Mouse (Mus musculus): ENCODE results near the gene Arl16.
"Not testable (repeated sequence)": the region's sequence is repeated elsewhere in the genome, so short reads cannot be mapped to it uniquely, and the experiment has no call there.

Arl16 gene

DNA sequence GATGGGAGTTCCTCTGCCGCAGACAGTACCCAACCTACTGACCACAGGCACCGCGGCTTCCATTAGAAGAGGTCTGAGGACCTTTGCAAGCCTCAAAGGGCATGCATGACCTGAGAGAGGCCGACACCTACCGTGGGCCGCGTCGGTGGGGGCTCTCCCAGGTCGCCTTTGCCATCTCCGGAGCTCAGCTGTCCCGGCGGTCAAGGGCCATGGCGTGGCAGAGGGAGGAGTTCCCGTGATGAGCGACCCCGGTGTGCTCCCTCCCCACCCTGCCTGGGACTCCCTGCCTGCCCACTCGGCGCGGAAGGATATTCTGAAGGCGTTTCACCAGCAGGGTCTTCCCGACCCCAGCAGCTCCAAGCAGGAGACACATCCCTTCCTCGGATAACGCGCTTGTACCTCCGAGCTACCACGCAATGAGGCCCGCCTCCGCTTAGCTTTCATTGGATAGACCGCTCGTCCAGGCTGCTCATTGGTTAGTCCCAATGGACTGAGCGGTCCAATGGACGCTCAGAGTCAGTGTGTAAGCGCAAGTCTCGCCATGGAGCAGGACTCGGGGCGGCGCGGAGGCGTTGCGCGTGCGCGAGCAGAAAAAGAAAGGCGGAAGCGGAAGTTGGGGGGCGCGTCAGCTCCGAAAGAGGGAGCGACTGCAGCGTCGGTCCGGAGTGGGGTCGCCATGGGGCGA is at the start of gene Arl16:
Arl16 (minus strand) TSS at position 557 of the 685 bp plus-strand sequence.
- DNase-seq (ENCODE audit: low read depth) = peak; percentile 98

DNA sequence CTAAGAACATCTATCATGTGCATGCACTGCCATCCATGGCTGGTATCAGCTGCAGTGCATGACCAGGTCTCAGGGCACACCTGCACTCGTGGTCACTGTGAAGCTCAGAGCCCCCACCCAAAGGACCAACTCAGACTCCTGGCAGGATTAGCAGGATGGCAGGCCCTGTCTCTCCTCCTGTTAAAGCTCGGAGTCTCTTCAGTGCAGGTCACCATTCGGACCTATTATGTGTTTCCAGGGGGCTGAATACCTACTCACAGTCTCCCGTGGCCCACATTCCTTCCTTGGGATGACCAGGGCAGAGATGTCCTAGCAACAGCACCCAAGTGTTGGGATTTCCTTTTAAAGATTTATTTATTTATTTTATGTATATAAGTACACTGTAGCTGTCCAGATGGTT is 49.7 kb upstream of the Arl16 start:
- DNase-seq (ENCODE audit: low read depth) = no peak

DNA sequence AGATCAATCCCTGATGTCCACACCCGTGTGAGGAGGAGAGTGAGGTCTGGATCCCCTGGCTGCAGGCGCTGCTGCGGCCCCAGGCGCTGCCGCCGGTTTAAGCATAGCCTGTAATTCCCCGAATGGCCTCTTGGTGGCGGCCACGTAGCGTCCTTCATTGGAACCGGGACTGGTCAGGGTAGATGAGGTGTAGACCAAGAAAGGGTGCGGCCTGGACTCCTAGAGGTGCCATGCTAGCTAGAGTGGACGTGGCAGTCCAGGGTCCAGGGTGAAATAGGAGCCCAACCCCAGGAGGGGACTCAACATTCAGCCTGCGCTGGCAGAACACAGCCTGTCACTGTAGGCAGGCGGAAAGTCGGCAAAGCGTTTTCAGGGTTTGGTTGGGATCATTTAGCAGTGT is 48.2 kb upstream of the Arl16 start:
- peak; percentile 66 for DNase-seq (ENCODE audit: low read depth)

DNA sequence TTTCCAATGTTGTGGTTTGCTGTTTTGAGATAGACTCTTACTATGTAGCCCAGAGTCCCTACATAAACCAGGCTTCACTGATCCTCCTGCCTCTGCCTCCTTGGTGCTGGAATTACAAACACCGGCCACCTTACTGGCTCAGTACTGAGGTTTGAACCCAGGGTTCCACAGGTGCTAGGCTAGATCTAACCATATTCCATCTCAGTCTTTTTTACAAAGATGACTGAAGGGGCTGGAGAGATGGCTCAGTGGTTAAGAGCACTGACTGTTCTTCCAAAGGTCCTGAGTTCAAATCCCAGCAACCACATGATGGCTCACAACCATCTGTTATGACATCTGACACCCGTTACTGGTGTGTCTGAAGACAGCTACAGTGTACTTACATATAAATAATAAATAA is 46.9 kb upstream of the Arl16 start:
- not testable (repeated sequence) for DNase-seq (ENCODE audit: low read depth)

DNA sequence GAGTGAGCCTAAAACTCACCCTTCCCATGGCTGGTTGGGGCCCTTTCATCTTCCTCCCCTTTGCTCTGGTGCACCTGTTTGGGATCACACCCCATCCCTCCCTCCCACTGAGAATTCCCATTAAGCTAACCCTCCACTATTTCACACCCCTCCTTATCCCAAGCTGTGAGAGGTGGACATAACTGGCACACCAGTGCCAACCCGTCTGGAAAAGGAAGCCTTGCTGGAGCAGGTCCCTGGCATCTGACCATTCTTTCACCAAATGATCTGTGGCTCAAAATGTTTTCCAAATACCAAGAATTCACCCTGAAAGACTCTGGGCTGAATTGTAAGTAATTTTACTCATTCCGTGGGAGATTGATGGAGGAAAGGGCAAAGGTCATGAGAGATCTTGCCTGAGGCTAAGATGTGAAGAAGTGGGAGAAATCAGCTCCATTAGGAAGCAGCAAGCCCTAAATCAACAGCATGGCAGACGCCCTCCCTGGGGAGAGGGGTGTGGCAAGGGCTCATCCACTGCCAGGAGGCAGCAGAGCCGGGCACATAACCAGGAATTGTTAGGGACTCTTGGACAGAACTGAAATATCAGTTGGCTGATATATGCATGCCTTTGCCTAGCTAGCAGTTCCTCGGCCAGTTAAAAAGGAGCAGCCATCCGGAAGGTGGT is 45.5 kb upstream of the Arl16 start:
- DNase-seq (ENCODE audit: low read depth) = no peak

DNA sequence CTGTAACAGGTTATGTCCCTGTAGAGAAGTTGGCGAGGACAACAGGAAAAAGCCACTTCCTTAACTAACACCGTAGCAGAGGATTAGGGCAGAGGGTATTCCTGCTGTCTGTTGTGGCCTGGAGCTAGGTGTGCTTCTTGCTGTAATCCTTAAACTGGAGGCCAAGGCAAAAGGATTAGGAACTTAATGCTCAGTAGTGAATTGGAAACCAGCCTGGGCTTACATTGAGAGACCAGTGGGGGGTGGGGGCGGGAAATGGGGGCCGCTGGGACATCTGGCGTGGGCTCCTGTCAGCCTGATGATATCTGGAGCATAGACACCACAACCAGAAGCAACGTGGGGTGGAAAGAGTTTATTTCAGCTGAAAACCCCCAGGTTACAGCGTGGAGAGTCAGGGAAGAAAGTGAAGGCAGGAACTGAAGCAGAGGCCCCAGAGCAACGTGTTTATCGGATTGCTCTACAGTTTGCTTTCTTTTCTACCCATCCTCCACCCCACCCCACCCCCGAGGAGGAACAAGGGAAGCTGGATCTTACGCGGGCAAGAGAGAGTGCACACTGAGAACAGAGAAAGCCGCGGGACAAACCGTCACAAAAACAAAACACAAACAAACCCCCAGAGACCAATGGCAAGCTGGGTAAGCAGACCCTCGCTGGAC is 43.1 kb upstream of the Arl16 start:
- peak; percentile 57 for DNase-seq (ENCODE audit: low read depth)

DNA sequence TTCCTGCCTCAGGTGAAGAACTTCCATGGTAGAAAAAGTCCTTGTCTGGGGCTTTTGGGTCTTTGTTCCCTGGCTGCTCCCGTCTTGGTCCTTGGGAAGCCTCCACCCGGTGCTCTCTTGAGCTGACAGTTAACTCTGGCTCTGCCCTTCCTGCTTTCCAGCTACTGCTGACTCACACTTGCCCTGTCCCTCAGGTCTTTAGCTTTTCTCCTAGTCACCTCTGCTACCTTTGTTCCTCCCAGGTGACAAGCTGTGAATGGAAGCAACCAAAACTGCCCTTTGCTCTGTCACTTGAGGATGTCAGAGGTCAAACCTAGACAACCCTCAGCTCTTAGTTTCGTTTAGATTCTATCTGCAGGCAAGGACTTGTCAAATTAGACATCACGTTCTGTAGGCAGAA is 42.5 kb upstream of the Arl16 start:
- no peak for DNase-seq (ENCODE audit: low read depth)

DNA sequence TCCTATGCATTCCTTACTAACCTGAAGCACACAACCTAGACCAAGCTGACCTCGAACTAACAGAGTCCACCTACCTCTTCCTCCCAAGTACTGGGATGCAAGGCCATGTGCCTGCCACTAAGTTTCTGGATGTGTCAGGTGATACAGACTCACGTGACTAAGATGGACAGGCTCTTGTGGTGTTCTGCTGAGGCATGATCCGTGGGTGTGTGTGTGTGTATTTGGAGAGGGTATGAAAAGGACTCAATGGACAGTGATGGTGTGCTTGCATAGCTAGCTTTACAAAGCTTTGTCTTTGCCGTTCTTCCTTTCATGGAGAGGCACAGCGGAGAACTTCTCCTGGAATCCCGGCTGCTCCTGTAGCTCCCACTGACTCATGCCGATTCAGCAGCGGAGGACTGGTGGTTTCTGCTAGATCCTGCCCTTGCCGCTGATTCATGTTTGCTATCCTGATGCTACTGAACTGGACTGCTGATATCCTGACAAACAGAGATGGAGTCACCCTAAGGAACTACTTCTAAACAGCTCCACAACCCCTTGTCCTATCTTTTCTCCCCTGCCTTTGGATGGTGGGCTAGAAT is 41.0 kb upstream of the Arl16 start:
- DNase-seq (ENCODE audit: low read depth) = no peak

DNA sequence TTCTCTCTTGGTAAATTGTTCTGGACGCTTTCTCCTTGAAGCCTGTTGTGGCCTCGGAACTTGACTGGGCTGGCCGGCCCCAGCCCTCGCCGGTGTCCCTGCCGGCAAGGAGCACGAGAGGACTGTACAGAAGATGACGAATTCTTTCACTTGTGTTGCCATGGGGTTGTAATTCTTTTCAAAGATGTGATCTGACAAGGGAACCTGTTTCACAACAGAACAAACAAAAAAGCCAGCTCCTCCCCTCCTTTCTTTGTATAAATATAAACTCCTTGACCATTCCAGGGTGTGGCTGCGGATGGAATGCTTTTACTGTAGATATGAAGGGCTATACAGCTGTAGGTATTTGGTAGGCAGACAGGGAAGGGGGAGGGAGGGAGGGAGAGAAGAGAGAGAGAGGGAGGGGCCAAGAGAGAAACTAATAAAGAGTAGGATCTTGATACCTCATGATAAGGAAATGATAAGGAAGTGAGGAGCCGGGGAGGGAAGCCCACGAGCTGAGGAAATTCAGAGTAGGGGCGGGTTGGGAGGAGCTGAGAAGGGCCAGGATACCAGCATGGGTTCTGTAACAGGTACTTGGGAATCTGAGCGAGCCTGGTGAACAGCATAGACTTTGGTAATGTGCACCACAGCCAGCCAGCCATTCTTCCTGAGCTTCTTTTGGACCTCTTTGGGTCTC is 40.3 kb upstream of the Arl16 start:
- DNase-seq (ENCODE audit: low read depth) = no peak

DNA sequence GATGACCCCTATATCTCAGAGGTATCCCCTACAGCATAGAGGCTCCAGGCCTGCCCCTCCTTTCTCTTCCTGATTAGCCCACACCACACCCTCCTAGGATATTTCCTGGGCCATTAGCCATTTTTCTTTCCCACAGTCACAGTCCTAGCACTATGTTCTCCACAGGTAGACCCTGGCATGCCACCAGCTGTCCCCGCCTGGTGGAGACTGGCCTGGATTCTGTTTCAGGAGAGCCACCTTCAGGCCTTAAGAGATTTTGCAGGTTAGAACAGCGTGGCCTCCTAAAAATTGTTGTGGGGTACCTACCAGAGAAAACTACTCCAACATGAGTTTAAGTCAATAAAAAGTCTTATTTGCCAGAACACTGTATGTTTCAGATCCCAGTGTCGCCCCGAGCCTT is 39.5 kb upstream of the Arl16 start:
- no peak for DNase-seq (ENCODE audit: low read depth)

DNA sequence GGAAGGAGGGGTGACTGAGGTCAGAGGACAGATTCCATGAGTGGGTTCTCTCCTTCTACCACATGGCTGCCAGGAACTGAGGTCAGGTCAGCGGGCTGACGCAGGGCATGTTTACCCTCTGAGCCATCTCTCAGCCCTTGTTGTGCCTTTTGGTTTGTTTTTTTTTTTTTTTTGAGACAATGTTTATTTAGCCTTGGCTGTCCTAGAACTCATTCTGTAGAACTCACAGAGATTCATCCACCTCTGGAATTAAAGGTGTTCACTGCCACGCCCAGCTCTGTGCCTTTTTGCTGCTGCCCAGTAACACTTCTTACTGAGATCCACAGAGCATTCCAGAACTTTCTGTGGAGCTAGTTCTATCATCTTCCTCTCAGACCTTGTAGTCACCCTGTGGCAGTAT is 38.3 kb upstream of the Arl16 start:
- DNase-seq (ENCODE audit: low read depth) = no peak

DNA sequence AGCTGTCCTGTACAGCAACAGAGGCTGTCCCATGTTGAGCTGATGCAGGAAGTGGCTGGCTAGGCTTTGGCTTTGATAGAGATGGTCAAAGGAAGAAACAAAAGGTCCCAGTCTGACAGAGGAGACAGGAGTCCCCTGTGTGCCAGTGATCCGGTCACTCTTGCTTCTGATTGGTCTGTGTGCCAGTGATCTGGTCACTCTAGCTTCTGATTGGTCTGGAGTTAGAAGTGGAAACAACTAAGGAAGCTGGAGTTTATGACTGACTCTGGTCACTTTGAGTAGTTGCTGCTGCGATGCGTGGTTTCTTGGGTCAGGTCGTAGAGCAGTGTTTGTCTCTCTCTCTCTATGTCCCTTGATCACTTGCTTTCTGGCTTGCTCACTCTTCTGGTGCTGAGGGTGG is 34.3 kb upstream of the Arl16 start:
- no peak for DNase-seq (ENCODE audit: low read depth)

DNA sequence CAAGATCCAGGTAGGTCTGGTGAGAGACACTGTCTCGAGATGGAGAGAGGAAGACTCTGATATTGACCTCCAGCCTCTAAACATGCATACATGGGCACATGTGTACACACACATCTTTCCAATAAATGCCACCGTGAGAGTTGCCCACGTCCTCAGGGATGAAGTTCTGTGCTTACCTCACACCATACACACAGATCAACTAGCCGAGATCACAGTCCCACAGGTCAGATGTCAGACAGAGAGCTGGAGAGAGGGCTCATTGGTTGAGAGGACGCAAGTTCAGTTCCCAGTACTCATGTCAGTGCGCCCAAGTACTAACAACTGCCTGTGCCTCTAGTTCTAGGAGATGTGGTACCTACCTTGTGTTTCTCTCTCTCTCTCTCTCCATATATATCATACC is 33.6 kb upstream of the Arl16 start:
- no peak for DNase-seq (ENCODE audit: low read depth)

DNA sequence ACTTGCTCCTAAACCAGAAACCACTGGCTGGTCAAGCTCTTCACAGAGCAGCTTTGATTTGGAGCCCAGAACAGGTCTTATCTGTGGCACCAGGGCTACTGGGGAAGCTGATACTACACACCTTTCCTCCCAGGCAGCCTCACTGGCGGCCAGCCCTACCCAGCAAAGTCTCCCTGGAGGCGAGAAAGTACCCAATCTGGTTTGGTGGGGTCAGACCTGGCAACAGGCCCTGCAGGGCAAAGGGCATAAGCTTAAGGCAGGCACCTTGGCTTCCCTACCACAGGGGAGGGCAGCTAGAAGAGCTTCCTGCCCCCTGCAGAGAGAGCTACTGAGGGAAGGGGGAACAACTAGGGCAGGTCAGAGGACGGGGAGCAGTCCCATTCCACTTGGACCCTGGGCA is 33.0 kb upstream of the Arl16 start:
- no peak for DNase-seq (ENCODE audit: low read depth)

DNA sequence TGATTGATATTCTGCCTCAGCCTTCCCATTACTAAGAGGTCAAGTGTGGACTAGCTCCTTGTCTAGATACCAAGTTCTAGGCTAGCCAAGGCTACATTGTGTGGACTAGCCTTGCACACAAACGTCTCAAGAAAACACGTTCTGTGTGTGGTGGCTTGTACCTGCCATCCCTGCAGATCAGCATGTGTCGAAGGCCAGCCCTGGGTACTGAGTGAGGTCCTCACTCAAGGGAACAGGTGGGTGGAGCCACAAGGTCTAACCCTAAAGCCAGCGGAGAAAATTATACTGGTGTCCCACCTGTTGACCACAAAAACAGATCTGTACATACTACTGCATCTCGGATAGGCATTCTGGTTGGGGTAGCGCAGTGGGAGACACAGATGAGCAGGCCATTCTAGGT is 32.5 kb upstream of the Arl16 start:
- no peak for DNase-seq (ENCODE audit: low read depth)

DNA sequence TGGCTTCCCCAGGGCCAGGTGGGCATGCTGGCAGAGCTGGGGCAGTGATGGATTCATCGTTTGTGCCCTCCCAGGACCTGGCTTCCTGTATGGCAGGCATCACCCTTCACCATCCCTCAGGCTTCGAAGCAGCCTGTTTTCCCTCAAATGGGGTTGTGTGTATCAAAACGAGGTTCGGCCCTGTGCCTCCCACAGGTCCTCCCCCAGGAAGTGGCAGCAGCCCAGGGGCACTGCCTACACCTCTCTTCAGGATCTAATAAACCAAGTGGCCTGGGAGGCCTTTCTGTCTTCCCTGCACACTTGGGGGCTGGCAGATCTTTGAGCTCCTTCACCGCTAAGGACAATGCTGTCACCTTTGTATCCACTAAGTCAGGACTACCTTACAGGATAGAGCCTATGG is 31.5 kb upstream of the Arl16 start:
- DNase-seq (ENCODE audit: low read depth) = no peak

DNA sequence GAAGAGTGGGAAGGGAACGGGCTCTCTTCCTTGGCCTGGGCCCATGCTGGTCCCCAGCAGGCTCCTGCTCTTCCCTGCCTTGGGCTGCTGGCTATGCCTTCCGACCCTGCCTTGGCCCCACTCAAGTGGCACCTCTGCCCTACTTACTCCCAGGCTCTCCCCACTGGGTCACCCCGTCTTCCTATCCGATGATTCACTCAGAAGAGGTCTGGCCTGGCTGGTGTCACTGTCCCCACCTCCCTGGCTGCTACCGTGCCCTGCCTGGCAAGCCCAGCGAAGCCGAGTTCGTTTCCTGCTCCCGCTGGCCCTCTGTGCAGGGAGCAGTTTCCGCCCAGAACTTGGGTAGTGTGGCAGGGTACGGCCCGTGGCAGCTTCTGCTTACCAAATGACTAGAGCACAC is 30.8 kb upstream of the Arl16 start:
- DNase-seq (ENCODE audit: low read depth) = no peak

DNA sequence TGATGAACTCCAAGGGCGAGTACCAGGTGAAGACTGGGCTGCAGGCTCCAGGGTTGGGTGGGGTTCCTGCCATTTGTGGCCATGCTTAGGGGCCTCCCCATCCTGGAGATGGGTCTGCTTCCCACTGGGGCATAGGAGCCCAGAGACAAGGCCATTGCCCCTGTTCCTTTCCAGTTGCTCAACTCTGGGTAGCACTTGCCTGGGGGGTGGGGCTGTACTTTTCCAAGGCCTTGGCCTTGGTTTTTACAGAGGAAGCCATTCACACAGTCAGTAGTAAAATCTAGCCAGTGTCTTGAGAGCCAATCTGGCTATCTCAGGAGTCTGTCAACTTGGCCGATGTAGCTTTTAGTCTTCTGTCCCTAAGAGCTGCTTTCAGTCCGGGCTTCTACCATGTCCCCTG is 30.0 kb upstream of the Arl16 start:
- no peak for DNase-seq (ENCODE audit: low read depth)

DNA sequence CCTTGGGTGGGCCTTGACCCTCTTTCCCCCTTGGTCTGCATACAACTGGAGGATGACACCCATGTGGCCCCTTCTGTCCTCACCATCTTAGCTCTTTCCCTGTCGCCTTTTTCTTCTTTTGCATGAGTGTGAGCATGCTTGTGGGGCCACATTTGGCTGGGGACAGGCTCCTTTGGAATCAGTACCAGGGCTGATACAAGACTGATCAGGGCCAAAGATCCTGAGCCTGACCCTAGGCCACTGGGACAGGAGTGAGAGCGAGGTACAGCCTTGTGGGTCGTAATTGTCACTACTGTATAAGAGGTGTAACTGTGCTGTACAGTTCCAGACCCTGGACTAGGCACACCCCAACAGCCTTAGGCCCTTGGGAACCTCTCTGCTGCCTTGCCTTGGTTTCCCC is 26.5 kb upstream of the Arl16 start:
- no peak for DNase-seq (ENCODE audit: low read depth)

DNA sequence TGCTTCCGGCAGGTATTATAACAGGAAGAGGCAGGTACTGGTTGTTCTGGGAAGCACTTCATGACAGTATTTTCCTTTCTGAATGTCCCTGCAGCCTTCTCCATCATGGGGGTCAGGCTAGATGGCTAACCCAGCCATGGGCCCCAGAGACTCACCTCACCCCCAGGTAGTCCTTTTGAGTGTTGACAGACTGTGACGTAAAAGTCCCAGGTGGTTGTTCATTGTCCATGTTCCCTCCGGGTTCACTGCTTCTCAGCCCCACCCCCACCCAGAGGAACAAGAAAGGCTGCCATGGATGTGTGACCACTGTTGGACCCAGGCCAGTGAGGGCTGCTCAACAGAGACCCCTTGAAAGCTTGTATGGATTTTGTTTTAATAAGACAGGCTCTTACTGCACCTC is 25.9 kb upstream of the Arl16 start:
- no peak for DNase-seq (ENCODE audit: low read depth)

DNA sequence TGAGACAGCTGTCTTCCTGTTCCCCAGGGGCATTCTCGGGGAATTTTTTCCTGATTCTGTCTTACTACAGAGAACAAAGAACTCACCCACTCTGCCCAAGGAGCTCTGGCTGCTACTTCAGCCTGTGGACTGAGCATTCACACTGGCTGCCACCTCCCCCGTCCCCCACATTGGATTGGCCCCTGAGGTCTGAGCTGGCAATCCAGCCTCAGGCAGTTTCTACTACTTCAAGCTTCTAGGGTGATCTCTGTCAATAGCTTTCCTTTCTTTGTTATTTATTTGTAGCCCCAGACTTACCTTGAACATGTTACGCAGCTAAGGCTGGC is 25.4 kb upstream of the Arl16 start:
- DNase-seq (ENCODE audit: low read depth) = no peak

DNA sequence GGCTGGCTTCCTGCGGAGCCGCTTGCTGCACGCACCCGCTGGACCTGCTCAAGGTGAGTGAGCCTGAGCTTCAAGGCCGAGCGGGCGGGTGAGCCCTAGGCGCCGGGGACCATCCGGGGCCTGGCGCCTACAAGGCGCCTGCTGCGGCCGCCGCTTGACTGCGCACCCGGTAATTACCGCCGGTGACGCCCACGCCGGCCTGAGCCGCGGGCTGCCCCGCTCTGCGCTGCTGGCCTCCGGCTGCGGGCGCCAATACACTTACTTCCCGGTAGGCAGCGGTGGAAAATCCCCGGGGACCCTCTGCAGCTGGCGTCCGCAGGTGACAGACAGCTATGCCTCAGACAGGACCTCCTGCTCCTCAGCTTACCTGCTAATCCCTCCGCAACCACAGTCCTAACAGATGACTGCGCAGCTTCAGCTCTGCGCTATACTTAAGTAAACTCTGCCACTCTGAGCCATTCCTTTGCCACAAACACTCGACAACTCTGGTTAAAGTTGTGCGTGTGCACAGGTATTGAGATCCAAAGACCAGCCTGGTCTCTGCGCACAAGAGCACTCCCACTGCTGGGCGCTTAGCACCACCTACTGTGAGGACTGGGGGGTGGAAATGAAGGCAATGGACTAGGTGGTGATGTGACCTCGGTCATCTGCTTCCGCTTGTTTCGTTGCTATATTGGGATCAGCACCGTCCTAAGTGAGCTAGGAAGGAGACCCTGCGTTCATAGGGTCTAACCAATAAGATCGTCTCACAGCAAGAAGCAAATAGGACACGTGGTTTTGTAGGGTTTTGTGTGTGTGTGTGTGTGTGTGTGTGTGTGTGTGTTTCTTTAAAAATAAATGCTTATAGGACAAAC is 24.8 kb upstream of the Arl16 start:
- peak; percentile 54 for DNase-seq (ENCODE audit: low read depth)

Measured in c-Kit-positive CD71-positive TER-119-negative erythroid progenitor cells, embryonic 14.5 days (primary cell).